Mouse (Mus musculus) kidney, postnatal 14 days (tissue): ENCODE results near the gene 4930522H14Rik.
A peak's percentile ranks its signal among the peaks of the same experiment; 100 is the strongest.

Experiments
- DNase-seq: peaks from one replicate; pipeline ENCODE4 v3.0.0; 2022; ENCODE audit warnings: mixed read lengths

The 4930522H14Rik gene

GRCm38 (mm10) chr4:109475078-109475477 lies 56.0 kb downstream of the 4930522H14Rik start:
- DNase-seq: no peak

GRCm38 (mm10) chr4:109472566-109472965 lies 58.5 kb downstream of the 4930522H14Rik start:
- peak; percentile 8 for DNase-seq

GRCm38 (mm10) chr4:109471606-109472005 lies 59.5 kb downstream of the 4930522H14Rik start:
- DNase-seq: no peak

GRCm38 (mm10) chr4:109467687-109468086 lies 63.4 kb downstream of the 4930522H14Rik start:
- DNase-seq: no peak

DNA sequence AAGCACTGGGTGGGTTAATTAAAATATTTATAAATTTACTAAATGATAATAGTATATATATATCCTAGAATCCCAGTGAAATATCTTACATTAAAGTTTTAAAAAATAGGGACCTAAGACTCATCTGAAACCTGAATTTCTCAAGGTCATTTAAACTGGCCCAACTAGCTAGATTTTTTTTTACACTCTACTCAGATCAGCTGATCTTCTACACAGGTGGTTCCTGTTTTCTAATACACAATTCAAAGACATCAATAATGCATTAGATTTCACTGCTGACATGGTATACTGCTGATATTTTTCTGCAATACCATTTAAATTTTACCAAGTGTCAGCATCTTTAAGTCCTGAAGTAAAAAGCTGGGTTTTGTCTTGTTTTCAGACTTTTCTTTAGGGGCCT lies 67.2 kb downstream of the 4930522H14Rik start:
- DNase-seq: no peak

DNA sequence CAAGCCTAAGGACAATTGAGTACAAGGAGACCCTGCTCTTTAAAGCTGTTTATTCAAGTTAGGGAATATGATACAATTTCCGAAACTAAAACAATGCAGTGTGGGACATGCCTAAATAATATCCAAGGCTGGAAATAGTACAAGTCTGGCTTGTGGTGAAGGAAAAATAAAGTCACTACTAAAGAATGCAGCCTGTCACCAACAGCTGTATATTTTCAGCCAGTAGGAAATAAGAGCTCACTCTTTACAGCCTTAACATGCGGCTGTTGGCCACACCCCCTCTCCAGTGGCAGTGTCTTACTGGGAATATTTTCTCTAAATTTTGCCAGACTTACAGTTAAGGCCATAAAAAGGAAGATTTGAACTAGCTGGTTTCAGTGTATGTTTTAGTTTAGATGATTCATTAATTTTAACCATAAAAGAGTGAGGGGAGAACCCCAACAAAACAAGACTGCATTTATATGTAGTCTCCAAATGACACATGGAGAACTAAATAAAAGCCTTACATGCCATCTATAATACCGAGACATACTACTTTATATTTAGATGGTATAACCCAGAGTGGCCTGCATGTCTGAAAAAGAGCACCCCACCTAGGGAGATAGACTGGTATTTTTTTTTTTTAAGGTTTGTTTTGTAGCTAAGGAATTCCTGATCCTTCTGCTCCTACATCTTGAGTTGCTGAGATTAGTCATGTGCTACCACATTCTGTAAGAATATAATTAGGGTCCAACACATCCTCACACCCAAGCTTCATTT lies 70.5 kb downstream of the 4930522H14Rik start:
- peak; percentile 76 for DNase-seq

DNA sequence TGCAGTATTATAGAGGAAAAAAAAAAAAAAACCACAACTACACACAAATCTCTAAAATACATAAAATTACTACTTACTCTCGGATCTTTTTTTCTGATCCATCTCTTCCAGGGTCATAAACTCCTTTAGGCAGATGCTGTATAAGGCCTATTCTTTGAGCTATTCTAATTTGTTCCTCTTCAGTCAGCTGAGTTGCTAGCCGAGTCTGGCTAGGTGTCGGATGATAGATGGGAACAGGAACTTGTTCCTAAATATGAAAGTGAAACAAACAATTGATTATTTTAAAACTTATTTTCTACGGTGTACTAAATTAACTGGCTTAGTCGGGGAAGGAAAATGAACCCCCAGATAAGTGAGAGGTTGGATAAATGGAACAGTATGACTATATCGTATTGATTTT lies 74.3 kb downstream of the 4930522H14Rik start:
- DNase-seq: no peak
